Mouse (Mus musculus) mature B cell (primary cell): ENCODE results near the gene Clk4.

ENCODE experiments used
- in situ Hi-C: fragments of 300-500 bp; cut with MboI; formaldehyde crosslinking; loops from 2 replicates; pipeline ENCODE4 v1.14.3; 2019

Gene Clk4

DNA sequence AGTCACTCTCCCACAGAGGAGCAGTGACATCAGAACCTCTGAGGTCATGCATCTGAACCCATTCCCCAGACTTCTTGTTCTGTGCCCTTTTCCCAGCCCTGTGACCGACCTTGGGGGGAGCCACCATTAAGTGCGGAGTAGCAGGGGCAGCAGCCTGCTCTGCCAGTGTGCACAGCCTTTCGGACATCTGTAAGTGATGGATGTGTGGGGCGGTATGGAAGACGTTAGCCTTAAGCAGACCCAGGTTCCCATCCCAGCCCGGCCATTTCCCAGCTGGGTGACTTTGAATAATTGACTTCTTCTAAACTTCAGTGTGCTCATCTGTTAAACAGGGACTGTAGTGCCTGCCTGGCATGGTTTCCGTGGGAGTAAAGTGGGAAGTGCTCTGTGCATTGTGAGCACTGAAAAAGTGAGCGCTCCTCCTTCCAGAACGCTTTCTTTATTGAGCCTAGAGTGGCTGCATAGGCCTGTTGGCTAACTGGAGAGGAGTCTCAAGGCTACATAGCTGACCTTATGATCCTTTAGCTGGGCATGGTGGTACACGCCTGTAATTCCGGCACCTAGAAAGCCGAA, 42.5 kb downstream of the Clk4 start:
- in situ Hi-C loops, result no loop called here

- in situ Hi-C loops, result no loop called here
Measured at GRCm38 (mm10) chr11:51308306-51308705, 46.8 kb downstream of the Clk4 start.

GRCm38 (mm10) chr11:51311846-51312245, 50.3 kb downstream of the Clk4 start:
- in situ Hi-C loops, result no loop called here

DNA sequence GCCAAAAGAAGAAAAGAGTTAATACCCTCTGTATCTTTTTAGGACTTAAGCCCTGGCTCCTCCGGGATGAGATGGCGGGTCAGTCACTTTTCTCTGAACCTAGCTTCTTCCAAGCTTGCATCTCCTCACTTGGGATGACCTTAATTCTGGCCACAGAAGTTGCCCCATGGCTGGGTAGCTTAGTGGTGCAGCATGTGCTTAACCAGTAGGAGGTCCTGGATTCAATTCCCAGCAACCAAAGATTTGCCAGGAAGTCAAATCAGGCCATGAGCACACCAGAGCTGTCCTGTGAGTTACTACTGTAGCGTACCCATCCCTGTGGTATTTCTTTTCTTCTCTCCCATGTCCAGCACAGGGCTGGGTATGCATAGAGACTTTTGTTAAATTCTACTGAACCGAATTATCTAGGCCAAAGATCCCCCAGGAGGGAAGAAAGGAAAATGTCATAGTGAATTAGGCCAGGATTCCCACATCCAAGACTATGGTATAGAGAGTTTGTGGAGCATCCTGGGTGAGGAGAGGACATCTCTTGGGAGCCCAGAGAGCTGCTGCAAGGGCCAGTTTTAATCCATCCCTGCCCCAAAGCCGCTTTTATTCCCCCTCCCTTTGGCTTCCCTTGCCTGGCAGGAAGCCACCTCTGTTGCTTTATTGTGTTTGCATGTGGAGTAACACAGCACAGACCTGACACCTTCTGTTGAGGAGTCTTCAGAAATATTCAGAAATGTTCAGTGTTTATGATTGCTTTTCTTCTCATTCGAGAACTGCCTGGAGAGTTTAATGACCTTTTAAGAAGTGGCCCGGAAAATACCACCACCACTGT, 54.7 kb downstream of the Clk4 start:
- in situ Hi-C loops, result no loop called here

DNA sequence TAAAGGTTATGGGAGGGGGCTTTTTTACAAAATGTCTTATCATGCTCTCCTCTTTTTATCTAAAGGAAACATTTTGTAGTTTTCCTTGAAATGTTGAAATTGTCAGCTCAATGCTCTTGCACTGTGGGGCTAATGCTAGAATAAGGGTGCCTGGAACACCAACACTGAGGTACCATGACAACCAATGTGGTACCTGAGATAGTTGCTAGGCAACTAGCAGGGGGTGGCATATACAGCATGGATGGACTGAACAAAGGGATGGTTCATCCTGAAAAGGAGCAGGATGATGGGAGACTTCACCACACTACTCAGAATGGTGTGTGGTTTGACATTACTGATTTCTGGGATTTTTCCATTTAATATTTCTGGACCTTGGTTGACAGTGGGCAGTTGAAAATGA, 59.1 kb downstream of the Clk4 start:
- in situ Hi-C loops, result no loop called here

GRCm38 (mm10) chr11:51326908-51327307, 65.4 kb downstream of the Clk4 start:
- in situ Hi-C loops, result no loop called here

DNA sequence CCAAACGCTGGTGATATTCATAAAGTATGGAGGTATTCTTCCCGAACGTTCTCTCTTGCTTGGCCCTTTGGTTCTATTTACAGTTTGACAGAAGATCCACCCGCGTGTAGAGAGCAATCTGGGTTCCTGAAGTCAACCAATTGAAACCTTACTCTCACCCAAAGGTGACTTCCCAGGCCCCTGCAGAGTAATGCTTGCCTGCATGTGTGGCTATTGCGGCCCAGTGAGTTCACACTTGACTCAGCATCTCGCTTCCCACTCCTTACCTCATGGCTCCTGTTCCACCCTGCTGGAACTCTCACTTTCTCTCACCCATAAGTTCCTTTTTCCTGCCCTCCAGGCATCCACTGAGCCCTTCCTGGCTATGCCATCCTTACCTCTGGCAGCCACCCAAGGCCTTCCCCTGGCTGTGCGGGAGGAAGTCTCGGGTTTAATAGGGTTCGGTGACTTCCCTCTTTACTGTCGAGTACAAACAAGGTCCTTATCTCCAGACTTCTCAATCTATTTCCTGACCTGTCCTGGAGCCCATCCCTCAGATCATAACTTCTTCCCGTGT, 66.9 kb downstream of the Clk4 start:
- in situ Hi-C loops, result no loop called here

- in situ Hi-C loops, result no loop called here
Measured at GRCm38 (mm10) chr11:51329837-51330714, 68.5 kb downstream of the Clk4 start.
